Mouse (Mus musculus) CD8-positive naive resting alpha-beta T cell, adult 2 months (primary cell): ENCODE measurements at regions not wholly inside any gene's neighbourhood (a gene's known extent, or its start where the extent isn't known, plus 50 kb on each side); places are given as distances from the start of the nearest gene placed in this dataset.

Source experiments
- DNase-seq, 2 experiments: peaks; one replicate each; pipeline ENCODE4 v3.0.0; 2022; ENCODE audit warnings: low read depth in 2 of 2, low spot score in 2 of 2

DNA sequence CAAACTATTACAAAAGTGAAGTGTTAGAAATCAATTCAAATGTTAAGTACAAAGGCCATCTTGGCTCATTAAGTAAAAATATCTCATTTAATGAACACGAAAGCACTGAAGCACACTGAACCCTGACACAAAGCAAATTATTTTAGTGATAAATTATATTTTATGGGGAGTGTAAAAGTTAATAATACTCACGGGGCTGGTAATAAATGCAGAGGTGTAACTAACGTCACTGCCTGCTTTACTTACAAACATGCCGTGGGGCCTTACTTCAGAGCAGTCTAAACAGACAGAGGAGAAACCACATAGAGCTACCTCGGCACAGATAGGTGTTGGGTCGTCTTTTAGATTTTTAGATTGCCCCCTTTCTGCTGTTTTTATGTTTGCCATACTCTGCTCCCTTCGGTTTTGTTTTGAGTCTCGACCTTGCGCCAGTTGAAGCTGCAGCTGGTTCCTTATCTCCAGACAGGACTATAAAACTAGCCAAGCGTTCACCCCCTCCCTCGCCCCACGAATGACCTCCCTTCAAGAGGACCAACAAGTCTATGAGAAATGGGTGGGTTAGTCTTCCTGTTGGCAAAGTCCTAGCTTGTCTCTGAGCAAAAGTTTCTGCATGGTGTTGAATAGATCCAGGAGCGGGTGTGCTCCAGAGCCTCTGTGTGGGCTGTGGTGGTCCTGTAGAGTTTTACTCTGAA, 181.8 kb upstream of the Nr5a2 start:
- DNase-seq: no peak

DNA sequence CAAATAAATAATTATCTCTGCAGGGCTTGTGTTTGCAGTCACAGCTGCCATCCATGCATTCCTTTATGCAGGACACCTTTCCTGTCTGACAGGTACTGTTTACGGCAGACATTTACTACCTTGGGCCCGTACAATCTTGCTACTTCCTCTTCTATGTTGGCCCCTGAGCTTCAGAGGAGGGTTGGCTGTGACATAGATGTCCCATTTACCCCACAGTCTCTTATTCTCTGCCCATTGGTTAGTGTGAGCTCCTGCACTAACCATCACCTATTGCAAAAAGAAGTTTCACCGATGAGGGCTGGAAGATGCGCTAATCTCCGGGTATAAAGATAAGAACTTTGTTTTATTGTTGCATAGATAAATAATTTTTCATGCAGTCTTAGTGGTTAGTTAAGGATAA, 181.1 kb upstream of the Nr5a2 start:
- no peak for DNase-seq

DNA sequence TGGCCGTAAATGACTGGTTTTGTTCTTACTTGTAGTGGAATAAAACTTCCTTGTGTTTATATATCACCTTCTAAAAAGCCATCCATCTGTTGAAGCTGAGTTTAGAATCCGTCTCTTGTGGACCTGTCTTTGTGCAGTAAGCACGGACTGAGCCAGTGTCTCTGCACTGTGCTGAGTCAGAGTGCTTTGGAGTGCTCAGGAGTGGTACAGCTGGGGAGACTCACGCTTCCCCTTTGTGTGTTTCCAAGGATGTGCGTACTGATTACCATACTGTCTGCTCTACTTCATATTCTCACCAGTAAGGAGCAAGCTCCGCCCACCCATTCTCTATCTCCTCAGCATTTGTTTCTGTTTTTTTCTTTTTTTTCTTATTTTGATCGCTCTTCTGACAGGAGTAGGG, 175.9 kb upstream of the Nr5a2 start:
- DNase-seq: no peak

DNA sequence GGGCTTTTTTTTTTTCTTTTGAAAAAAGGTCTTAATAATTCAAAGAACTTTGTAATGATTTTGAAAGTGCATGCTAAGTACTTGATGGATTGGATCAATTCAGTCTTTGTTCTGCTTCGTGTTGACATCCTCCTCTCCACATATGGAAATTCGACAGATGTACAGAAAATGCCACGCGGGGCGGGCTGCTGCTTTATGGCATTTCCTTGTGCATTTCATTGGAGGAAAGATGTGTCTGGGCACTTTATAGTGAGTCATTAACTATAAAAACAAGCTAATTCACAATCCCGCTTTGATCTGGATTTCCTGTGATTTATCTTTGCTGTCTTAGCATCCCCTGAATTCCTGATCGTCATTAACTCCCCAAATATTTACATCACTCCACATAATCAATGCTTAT, 173.5 kb upstream of the Nr5a2 start:
- no peak for DNase-seq

DNA sequence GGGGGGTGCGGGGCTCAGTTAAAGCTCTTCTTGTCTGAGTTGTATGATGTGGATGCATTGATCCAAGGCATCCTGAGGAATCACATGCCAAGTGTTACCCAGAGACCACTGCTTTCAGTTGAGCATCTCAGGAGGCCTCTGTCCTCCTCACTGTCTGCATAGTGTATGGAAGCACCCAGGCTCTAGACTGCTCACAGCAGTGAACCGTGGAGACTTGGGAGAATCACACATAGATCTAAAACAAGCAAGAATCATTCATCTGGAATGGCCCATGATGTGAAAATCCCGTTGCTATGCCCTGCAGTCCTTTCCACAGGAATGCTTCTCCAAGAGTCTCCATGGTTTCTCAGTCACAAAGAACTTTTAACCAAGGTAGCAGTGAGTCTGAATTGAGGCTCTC, 170.0 kb upstream of the Nr5a2 start:
- DNase-seq: no peak

DNA sequence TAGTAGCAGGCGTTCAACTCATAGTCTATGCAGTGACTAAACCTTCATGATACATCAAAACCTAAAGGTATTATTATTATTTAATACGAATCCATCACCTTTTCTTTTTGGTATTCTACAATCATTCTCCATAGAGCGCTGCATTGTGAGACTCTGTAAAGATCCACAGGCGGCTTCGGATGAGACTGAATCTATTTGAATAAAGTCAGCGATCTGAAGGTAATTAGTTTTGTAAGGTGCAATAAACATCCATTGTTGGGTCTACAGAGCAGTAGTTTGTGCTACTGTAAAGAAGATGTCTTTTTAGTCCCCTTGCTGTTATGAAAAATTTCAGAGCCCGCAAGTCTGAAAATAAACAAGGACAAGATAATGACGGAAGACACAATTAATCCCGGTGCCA, 168.9 kb upstream of the Nr5a2 start:
- DNase-seq: no peak

DNA sequence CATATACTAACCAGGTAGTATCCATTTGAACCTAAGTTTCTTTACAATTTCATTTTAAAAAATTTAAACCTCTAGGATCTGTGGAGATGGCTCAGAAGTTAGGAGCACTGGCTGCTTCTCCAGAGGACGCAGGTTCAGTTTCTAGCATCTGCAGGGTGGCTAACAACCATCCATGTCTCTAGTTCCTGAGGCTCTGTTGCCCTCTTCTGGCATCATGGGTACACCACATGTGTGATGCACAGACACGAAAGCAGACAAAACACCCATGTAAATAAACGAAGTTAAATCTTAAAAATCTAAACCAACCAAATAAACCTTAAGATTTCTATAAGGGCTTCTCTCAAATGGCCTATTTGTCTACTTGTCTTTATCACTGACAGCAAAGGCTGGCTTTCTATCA, 157.6 kb upstream of the Nr5a2 start:
- DNase-seq: no peak

DNA sequence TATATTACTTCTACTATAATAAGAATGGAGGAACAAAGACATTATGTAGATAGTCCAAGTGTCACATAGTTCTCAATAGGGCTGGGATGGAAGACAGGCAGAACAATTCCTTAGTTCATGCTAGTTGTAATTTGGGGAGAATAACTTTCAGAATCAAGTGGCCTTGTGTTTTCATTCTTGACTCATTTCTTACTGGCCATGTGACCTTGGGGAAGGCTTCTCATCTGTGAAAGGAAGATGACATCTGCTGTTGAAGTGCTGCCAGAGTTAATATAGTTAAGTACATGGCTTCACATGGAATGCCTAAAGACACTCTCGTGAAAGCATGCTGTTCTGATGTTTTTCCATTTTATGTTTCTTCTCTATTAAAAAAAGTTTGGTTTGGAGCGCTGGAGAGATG, 146.2 kb upstream of the Nr5a2 start:
- DNase-seq: no peak

DNA sequence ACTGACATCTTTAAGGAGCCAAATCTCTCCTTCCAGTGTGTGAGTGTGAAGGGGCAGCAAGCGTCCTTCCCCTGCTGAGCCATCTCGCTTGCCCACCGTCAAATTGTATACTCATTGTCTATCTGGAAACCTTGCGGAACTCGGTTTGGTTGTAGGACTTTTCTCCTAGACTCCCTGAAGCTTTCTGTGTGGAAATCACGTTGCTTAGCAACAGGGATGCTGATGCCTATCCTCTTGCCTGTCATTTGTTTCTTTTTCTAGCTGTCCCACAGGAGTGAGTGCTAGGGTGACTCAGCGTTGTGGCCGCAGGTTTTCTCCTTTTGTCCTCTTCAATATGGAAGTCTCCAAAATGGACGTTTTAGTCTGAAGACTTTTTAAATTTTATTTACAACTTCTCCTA, 131.5 kb upstream of the Nr5a2 start:
- no peak for DNase-seq

DNA sequence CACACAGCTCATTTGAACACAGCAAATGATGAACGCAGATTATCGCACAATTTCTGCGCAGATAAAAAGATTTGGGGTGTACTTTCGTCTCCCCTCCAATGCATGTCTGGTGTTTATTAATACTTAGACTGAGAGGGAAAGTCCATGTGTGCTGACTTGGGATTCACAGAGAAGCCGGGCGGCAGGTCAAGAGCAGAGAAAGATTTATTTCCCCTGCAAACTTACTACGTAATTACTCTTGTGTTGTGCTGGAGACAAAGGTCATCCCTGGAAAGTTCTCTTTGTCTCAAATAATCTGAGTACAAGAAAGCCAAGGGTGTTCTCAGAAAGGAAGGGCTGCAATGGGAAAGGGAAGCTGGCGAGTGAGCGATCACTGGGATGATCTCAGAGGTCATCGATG, 127.9 kb upstream of the Nr5a2 start:
- no peak for DNase-seq

DNA sequence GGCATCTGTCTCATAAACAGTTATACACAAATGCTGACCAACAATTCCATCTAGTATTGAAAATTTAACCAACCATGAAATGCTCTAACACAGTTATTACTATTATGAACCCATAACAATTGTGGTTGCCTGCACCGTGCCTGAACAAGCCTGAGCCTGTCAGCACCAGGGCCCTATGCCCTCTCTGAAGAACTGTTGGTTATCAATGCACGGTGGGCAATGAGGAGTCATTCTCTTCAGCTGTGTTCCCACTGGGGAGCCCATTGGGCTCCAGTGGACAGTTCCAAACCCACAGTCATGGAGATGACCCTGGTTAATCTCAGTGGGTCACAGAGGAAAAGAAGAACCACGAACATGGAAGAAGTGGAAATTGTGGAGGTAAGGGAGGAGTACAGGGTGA, 126.5 kb upstream of the Nr5a2 start:
- no peak for DNase-seq

DNA sequence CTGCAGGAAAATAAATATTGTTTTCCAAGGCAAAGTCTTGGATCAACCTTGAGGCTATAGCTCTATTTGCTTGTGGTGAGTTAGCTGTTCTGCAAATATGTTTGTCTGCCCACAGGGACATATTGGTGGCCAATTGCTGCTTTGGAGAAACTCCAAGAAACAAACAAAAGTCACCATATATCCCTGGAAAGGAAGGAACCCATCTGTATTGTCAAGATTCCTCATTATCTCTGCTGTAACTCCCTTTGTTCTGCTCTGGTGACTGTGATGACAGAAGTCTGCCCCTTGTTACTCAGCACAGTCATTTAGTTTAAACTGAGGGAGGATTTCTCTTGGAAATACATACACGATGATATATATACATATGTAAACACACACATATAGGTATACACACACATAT, 123.3 kb upstream of the Nr5a2 start:
- no peak for DNase-seq

DNA sequence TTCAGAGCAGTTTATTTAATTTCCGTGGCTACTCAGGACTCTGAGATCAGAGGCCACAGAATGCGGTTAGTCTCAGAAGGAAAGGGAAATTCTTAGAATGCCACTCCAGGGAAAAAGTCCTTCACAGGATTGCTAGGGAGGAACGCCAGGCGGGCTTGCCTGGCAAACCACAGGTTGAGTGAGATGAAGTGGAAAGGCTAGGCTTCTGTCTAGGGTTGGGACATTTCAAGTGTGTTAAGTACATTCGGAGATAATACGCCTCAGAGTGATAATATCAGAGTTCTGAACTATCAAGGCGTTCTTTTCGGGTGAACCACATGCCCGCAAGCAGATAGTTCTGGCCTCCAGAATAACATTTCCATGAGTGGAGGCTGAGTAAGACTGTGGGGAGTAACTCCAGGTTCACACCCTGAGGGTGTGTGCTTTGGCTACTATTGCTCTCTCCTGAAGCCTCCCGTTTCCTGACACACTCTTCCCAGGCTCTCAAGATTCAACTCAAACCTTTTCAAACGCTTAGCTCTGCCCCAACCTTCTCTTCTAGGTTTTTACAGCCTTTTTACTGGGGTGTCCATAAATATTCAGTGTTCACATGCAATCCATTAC, 119.3 kb upstream of the Nr5a2 start:
- no peak for DNase-seq

DNA sequence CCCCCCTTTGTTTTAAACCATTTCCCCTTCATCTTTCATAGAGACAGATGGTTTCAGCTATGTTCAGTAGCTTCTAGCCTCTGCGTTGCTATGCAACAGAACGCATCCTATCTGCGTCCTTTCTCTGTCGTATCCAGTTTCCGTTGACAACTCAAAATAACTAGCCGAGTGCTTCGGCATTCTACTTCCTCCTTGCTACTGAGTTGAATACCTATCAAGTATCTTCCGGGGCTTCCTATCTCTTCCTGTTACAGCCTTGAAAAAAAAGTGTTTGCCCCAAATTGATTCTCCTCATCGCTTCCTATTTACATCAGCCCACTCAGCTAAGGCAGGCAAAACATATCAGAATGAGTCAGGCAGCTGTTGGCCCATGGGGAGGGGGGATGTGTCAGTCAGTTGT, 114.5 kb upstream of the Nr5a2 start:
- no peak for DNase-seq

DNA sequence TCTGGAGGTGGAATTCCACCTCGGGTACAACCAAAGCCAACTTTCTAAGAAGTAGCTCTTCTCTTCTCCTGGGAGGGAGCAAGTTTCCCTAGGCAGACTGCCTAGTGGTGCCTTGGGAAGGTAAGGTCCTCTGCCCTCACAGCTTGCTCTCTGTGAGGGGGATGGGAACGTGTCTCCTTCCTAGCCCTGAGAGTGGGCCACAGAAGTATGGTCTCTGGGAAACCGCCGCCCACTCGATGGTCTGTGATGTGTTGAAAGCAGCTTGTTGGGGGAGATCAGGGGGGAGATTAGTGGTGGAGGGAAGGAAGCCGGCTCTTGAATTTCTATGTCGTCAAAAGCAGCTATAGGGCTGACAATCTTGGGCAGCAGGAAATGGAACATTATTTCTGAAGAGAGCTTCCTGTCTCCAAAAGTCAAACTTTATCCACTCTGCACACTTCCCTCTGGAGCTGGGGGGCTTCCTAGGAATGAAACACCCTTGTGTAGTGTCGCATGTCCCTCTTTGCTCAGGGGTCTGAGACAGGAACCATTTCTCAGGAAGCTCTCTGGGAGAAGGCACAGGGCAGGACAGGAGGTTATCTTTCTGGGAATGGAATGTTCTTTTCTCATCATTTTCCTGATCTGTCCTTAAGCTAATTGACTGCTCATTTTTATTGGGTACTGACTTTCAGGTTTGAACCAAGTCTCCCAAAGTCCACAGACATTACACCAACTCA, 113.8 kb upstream of the Nr5a2 start:
- no peak for DNase-seq

DNA sequence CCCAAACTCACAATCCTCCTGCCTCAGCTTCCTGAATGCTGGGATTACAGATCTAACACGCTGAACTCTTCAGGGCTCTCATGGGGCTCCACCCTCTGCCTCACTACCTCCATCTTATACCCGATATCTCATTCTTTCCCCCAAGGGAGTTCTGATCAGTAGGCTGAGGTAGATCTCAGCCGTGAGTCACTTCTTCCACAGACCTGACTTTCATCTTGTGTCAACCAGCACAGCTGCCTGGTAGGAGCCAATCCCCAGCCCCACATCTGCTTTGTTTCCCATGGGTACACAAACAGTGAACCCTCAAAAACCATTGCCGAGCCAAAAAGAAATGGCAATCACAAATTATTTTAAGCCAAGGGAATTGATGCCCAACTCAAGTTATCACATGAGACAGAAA, 100.7 kb upstream of the Nr5a2 start:
- no peak for DNase-seq

DNA sequence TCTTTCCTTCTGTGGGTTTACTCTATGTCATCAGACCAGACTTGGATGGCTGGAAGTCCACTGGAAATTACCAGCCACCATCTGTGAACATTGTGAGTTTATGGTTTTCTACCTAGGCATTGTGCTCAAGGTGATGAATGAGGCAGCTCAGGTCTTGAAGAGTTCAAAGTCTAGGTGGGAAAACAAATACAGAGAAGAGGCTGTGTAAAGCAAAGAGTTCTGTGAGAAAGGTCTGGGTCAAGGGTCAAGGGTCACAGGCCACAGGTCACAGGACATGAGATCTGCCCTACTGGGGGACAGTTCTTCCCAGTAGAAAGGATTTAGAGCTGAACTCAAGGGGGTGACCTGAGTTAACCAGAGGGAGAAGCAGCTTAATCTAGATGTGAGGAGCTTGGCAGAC, 92.9 kb upstream of the Nr5a2 start:
- DNase-seq: no peak

DNA sequence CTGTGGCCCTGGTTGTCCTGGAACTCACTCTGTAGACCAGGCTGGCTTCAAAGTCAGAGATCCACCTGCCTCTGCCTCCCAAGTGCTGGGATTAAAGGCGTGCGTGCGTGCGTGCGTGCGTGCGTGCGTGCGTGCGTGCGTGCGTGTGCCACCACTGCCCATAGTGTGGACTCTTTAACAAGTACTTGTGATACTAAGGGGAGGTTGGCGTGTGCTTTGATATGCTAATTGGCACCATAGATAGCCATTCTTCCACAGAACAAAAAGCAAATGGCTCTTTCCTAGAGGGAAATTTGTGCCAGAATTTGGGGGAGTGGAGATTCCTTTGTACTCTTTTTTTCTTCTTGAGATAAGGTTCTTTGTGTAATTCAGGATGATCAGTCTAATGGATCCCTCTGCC, 91.3 kb upstream of the Nr5a2 start:
- DNase-seq: no peak

DNA sequence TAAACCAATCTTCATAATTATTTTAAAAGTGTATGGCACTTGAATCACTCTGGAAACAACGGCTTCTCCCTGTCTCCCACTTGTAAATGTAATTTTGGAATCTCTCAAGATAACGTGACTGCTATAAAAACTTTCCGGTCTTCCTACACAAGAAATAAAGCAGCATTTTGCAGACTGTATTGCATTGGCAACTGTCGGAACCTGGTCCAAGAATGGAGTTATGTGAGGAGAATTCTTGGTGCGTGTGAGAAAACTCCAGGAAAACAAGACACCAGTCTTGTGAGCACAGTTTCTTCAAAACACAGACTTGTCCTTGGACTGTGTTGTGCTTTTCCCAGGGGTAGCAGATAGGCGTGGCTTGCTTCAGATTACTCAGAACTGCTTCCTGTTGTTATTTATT, 83.8 kb upstream of the Nr5a2 start:
- no peak for DNase-seq

DNA sequence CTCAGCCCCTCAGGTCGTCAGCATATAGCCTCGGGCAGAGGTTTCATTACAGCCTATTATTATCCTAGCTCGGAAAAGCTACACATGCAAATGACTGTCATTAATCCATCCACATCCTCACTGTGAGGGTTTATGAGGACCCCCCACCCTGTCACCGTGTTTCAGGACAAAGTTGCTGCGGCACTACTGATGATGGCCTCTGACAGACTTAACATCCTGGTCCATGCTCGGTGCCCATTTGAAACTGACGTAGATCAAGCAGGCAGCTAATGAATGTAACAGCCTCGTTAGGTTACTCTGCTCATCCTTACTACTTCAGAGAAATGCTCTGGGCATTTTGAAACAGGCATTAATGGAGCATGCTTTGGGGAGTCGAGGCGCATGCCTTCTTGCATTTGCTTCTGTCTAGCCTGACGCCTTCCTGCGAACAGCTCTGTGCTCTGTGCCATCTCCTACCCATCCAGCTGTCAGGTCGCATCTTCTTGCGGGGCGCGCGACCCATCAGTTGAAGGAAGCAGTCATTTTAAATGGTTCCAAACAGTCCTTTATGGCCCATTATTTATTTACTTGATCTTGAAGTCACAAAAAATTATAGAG, 82.3 kb upstream of the Nr5a2 start:
- no peak for DNase-seq

DNA sequence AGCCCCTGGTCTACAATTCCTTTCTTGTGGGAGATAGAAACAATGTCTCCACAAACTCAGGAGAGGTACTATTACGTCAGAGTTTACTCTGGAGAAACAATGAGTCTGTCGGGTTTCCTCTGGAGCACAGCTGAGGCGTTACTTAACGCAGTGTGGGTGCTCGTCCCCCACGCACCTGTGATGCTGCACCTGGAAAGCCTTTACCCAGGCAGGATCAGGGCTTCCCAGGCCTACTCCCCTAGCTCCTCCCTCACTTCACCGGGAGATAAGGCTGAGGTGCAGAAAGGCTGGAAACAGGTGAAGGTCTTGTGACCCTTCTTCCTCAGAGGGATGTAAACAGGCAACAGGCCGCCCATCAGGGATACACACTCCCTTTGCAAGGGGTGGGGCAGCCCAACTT, 80.7 kb upstream of the Nr5a2 start:
- DNase-seq: no peak

DNA sequence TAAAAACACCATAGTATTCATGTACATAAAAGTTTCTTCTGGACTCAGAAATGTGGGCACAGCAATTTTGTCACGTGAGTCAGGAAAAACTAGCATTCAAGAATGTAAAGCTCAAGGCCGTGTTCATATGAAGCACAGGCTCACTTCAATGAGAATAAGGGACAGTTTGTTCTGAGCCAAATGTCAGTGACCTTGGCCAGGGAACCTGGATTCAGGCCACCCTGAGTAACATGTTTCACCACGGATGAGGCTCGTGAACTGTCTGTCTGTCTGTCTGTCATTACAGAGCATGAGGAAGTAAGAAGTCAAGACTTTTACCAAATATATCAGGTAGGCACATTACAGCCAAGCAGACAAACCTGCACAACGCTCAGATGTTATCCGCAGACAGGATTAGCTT, 74.3 kb upstream of the Nr5a2 start:
- DNase-seq: no peak
